Mouse (Mus musculus) liver, adult 2 months (tissue): ENCODE results near the gene Fam122b.

ENCODE experiments used
- CTCF ChIP-seq: fragments of 200-500 bp; IDR thresholded peaks from 2 replicates; pipeline ENCODE4 v1.5.1; 2011; ENCODE audit warnings: low read depth, low read length, control low read depth
- POLR2A ChIP-seq: fragments of 200-500 bp; IDR thresholded peaks from 2 replicates; pipeline ENCODE4 v1.6.1; 2011; ENCODE audit warnings: low read length, control low read depth; ENCODE audit not compliant: insufficient read depth; ENCODE audit errors: extremely low read depth

GRCm38 (mm10) chrX:53209431-53209830, 60.2 kb downstream of the Fam122b start:
- TF ChIP-seq CTCF (no peak), POLR2A (no peak)
